Mouse (Mus musculus) forebrain, embryonic 13.5 days (tissue): ENCODE measurements around the gene Olfr741. TPM values are rescaled to one million over a fixed set of nuclear protein-coding genes. Genes with fewer than 3 reads are reported as not detected.

Experiments used
- ATAC-seq: fragments of 200-750 bp; cut with Nextera tagmentation; 2 replicates; pipeline ENCODE4 v1.8.0; 2017
- H3K27ac ChIP-seq: fragments of 300-500 bp; sonication (generic); 2 replicates; pipeline ENCODE4 v1.5.1; 2015; ENCODE audit warnings: inconsistent platforms, mild to moderate bottlenecking, moderate library complexity
- H3K27me3 ChIP-seq: fragments of 300-500 bp; sonication (generic); 2 replicates; pipeline ENCODE4 v1.6.1; 2015; ENCODE audit warnings: mild to moderate bottlenecking, inconsistent platforms
- H3K36me3 ChIP-seq: fragments of 300-500 bp; sonication (generic); 2 replicates; pipeline ENCODE4 v1.6.1; 2015; ENCODE audit warnings: mild to moderate bottlenecking, inconsistent platforms; ENCODE audit not compliant: poor library complexity, severe bottlenecking
- H3K4me1 ChIP-seq: fragments of 300-500 bp; sonication (generic); 2 replicates; pipeline ENCODE4 v1.6.1; 2015; ENCODE audit warnings: inconsistent platforms
- H3K4me2 ChIP-seq: fragments of 300-500 bp; sonication (generic); 2 replicates; pipeline ENCODE4 v1.6.1; 2015; ENCODE audit warnings: inconsistent platforms, mild to moderate bottlenecking, moderate library complexity
- H3K4me3 ChIP-seq: fragments of 300-500 bp; sonication (generic); 2 replicates; pipeline ENCODE4 v1.5.1; 2015; ENCODE audit warnings: mild to moderate bottlenecking, inconsistent platforms
- H3K9ac ChIP-seq: fragments of 300-500 bp; sonication (generic); 2 replicates; pipeline ENCODE4 v1.6.1; 2015; ENCODE audit warnings: mild to moderate bottlenecking, inconsistent platforms
- H3K9me3 ChIP-seq: fragments of 300-500 bp; sonication (generic); replicated peaks from 2 replicates; pipeline ENCODE4 v1.6.1; 2016; ENCODE audit warnings: inconsistent platforms
- WGBS: fragments of 180-500 bp; shearing (Covaris S2); methylation state at CpG from one replicate; pipeline ENCODE4 v1.1.7; 2015; 5-methylcytosine and 5-hydroxymethylcytosine counted together
- polyA plus RNA-seq: library from polyadenylated mRNA; unstranded; fragments of >200 nt; fragmentation: Nextera tagmentation; extraction: Ambion mirVana; gene quantifications from 2 replicates; pipeline ENCODE4 v1.2.1, GENCODE M21; 2015

Gene Olfr741
- not detected in 2 replicates for polyA plus RNA-seq

DNA sequence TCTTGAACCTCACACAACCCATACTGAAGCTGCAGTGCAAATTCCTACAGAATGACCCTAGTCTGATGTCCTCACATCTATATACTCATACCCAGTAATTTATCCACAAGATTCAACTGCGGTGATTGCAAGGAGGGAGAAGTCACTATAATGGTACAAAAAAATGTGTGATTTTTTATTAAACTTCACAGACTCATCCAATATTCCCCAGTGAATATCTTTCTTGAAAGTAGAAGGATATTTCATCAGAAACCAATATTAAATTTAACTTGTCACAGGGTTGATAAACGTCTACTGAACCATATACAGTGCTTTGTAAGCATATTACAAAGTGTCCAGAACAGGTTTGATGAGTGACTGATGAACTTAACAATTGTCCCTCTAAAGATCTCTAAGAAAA lies at the start of gene Olfr741:
Gene Olfr741 (plus strand): TSS at position 301 of the 400 bp plus-strand sequence.
- H3K4me3 ChIP-seq, result no peak within 1 kb of the TSS
- 75% methylated on average over 2 of the region's 2 CpGs for WGBS
- no peaks in the 10 kb centered on the region for H3K36me3 ChIP-seq
- no peak within 1 kb of the TSS for H3K27ac ChIP-seq
- H3K9ac ChIP-seq, result no peak within 1 kb of the TSS
- no peaks in the 10 kb centered on the region for H3K27me3 ChIP-seq
- H3K9me3 ChIP-seq, result no peaks in the 10 kb centered on the region
- no peak for ATAC-seq
- H3K4me1 ChIP-seq, result no peaks in the 10 kb centered on the region
- no peak within 1 kb of the TSS for H3K4me2 ChIP-seq

DNA sequence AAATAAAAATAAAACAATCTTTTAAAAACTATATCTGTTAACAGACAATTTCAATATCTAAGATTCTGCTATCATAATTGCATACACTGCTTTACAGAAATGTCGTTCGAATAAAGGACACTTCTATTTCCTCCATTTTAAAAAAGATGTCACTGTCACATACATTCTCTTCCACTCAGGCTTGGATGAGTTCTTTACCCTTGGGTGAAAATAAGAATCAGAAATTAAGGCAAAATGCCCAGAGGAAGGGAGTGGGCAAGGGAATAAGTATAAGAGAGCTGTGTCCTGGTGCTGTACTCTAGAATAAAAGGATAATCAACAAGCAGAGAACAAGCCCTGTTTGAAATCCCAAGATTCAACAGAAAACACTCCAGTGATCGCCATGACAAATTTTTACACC lies 27.3 kb upstream of the Olfr741 start, which contains the start of gene Olfr740:
Gene Olfr740 (plus strand): TSS at position 301 of the 400 bp plus-strand sequence.
- H3K9ac ChIP-seq, result no peak within 1 kb of the TSS
- H3K9me3 ChIP-seq, result no peaks in the 10 kb centered on the region
- H3K27me3 ChIP-seq, result no peaks in the 10 kb centered on the region
- H3K36me3 ChIP-seq, result no peaks in the 10 kb centered on the region
- H3K4me1 ChIP-seq, result no peaks in the 10 kb centered on the region
- no peak within 1 kb of the TSS for H3K4me2 ChIP-seq
- 86% methylated on average over 3 of the region's 3 CpGs for WGBS
- no peak within 1 kb of the TSS for H3K27ac ChIP-seq
- no peak within 1 kb of the TSS for H3K4me3 ChIP-seq
- no peak for ATAC-seq

DNA sequence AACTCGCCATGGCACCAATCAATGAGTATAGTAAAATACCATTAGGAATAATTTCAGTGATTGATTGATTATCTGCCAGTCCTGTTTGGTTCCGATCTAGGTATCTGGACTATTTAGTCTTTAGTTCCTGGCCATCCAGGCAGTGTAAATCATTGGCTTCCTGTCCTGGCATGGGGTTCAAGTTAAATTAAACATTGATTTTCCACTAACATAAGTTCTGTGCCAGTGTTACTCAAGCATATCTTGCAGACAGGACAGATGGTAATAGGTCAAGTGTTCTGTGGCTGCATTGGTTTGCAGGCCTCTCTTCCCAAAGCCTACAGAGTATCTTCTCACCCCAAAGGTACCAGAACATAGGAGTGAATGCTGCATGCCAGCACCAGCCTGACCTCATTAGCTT lies 5.9 kb downstream of the Olfr741 start:
- no peak for ATAC-seq
- no peaks in the 10 kb centered on the region for H3K27me3 ChIP-seq
- no peak overlapping the region for H3K4me2 ChIP-seq
- WGBS, result 72% methylated on average over 2 of the region's 2 CpGs
- H3K9me3 ChIP-seq, result 0 out of 2 replicates have a peak, but pooled peaks cover 3% of the 10 kb centered on the region
- no peak overlapping the region for H3K9ac ChIP-seq
- H3K36me3 ChIP-seq, result no peaks in the 10 kb centered on the region
- H3K27ac ChIP-seq, result no peak overlapping the region
- no peaks in the 10 kb centered on the region for H3K4me1 ChIP-seq
- H3K4me3 ChIP-seq, result no peak overlapping the region

DNA sequence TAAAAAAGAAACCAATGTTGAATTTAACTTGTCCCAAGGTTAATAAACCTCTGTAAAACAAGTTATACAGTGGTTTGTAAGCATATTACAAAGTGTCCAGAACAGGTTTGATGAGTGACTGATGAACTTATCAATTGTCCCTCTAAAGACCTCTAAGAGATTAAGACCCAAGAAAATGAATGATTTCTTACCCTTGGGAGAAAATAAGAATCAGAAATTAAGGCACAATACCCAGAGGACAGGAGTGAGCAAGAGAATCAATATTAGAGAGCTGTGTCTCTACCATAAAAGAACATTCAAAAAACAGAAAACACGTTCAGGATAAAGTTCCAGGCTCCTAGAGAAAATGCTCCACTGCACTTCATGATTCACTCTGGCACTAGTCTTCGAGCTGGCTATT lies 30.8 kb downstream of the Olfr741 start, which contains the start of gene Olfr742:
Gene Olfr742 (plus strand): TSS at position 301 of the 400 bp plus-strand sequence.
- 68% methylated on average over 2 of the region's 2 CpGs for WGBS
- H3K4me2 ChIP-seq, result no peak within 1 kb of the TSS
- H3K9ac ChIP-seq, result no peak within 1 kb of the TSS
- no peak for ATAC-seq
- H3K4me3 ChIP-seq, result no peak within 1 kb of the TSS
- H3K27ac ChIP-seq, result no peak within 1 kb of the TSS
- H3K27me3 ChIP-seq, result no peaks in the 10 kb centered on the region
- no peaks in the 10 kb centered on the region for H3K36me3 ChIP-seq
- H3K4me1 ChIP-seq, result no peaks in the 10 kb centered on the region
- no peaks in the 10 kb centered on the region for H3K9me3 ChIP-seq

DNA sequence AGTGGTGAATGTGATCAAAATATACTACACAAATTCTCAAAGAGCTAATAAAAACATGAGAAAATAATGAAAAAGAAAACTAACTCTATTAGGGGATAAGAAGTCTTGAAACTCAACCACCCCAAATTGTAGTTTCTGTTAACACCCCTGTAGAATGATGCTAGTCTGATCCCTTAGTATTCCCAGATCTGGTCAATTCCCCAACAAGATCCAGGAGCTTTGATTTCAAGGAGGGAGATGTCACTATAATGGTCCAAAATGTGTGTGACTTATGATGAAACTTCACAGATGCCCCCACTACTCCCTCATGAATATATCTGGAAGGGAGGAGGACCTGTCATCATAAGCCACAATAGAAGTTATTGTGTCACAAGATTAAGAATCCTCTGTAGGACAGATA lies 49.0 kb downstream of the Olfr741 start, which contains the start of gene Olfr743:
Gene Olfr743 (plus strand): TSS at position 301 of the 400 bp plus-strand sequence.
- no peak for ATAC-seq

More for the DNA sequence above, 49.0 kb downstream of the Olfr741 start, which contains the start of gene Olfr743:
- Histone ChIP-seq H3K36me3 (no peaks in the 10 kb centered on the region), H3K4me2 (no peak within 1 kb of the TSS), H3K9ac (no peak within 1 kb of the TSS), H3K4me1 (no peaks in the 10 kb centered on the region), H3K9me3 (no peaks in the 10 kb centered on the region), H3K4me3 (no peak within 1 kb of the TSS), H3K27ac (no peak within 1 kb of the TSS), H3K27me3 (no peaks in the 10 kb centered on the region)

Other genes with a start within 250 kb of the Olfr741 start
- gene Olfr731, start 230.9 kb upstream of the Olfr741 start, polyA plus RNA-seq, result not detected in 2 replicates
- not detected in 2 replicates for gene Olfr732, start 188.5 kb upstream of the Olfr741 start, polyA plus RNA-seq
- gene Olfr733, start 171.2 kb upstream of the Olfr741 start, polyA plus RNA-seq, result not detected in 2 replicates
- not detected in 2 replicates for gene Olfr734, start 146.0 kb upstream of the Olfr741 start, polyA plus RNA-seq
- not detected in 2 replicates for gene Olfr735, start 123.9 kb upstream of the Olfr741 start, polyA plus RNA-seq
- gene Tlr11, start 114.8 kb upstream of the Olfr741 start, polyA plus RNA-seq, result not detected in 2 replicates
- gene Olfr736, start 91.6 kb upstream of the Olfr741 start, polyA plus RNA-seq, result not detected in 2 replicates
- not detected in 2 replicates for gene Olfr738, start 65.2 kb upstream of the Olfr741 start, polyA plus RNA-seq
- not detected in 2 replicates for gene Olfr739, start 54.1 kb upstream of the Olfr741 start, polyA plus RNA-seq
- gene Olfr740, start 27.2 kb upstream of the Olfr741 start, polyA plus RNA-seq, result not detected in 2 replicates
- not detected in 2 replicates for gene Olfr742, start 30.9 kb downstream of the Olfr741 start, polyA plus RNA-seq
- gene Olfr743, start 49.1 kb downstream of the Olfr741 start, polyA plus RNA-seq, result not detected in 2 replicates
- gene Olfr744, start 142.1 kb downstream of the Olfr741 start, polyA plus RNA-seq, result not detected in 2 replicates
- gene Olfr745, start 166.7 kb downstream of the Olfr741 start, polyA plus RNA-seq, result not detected in 2 replicates
- gene Olfr746, start 174.3 kb downstream of the Olfr741 start, polyA plus RNA-seq, result not detected in 2 replicates
- not detected in 2 replicates for gene Olfr747, start 220.5 kb downstream of the Olfr741 start, polyA plus RNA-seq
- not detected in 2 replicates for gene Olfr748, start 234.6 kb downstream of the Olfr741 start, polyA plus RNA-seq